Mouse (Mus musculus) adrenal gland, postnatal 4 days (tissue): ENCODE measurements around the gene Kmt2b. TPM values are rescaled to one million over a fixed set of nuclear protein-coding genes. Genes with fewer than 3 reads are reported as not detected.

Source experiments
- DNase-seq, 2 experiments: peaks; one replicate each; pipeline ENCODE4 v3.0.0; 2021 to 2022; ENCODE audit warnings: low spot score in 2 of 2, mixed read lengths in 2 of 2
- total RNA-seq, 2 experiments: library from RNA; stranded (reverse); gene quantifications; 2 replicates each; pipeline ENCODE4 v1.2.3; 2021

Kmt2b gene
- total RNA-seq, 2 experiments from 2014 or later: 71.4 to 84.4 TPM

DNA sequence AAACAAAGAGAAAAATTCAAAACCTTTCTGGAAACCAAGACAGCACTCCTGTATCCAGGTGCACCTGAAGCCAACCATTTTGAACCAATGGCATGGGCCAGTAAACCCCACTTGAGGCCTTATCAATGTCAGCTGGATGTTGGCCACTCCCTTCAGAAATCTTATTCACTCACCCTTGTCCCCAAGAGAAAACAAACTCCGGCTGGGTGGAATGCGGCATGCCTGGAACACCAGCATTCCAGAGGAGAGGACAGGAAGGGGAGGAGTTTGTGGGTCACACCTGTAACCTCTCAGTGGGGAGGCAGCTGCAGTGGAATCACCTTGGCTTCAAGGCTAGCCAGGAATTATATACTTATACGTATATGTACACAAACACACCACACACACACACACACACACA is 14.1 kb upstream of the Kmt2b start:
- DNase-seq: no peak

- DNase-seq: no peak
Measured at GRCm38 (mm10) chr7:30600651-30601050, 12.1 kb upstream of the Kmt2b start.

GRCm38 (mm10) chr7:30599933-30600353 is 11.4 kb upstream of the Kmt2b start:
- DNase-seq: peak; percentile 70 to 80

DNA sequence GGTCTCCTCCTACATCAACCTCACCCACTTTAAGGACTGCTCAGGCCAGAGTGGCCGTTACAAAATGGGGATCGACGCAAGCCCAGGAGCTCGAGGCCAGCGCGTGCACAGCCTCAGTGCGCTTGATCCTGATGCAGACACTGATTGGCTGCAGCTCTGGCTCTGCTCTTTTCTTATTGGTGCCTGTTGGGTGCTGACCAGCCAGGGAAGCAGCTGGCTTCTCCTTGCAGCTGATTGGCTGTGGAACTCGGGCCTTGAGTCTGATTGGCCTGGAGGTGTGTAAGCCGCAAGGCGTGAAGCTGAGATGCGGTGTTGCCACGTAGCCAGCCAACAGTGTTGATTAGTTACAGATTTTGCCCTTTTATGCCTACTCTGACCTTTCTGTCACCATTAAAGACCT is 10.3 kb upstream of the Kmt2b start, which contains the start of gene Zbtb32:
Gene Zbtb32 (minus strand): TSS at position 124 of the 400 bp plus-strand sequence.
- no peak for DNase-seq

DNA sequence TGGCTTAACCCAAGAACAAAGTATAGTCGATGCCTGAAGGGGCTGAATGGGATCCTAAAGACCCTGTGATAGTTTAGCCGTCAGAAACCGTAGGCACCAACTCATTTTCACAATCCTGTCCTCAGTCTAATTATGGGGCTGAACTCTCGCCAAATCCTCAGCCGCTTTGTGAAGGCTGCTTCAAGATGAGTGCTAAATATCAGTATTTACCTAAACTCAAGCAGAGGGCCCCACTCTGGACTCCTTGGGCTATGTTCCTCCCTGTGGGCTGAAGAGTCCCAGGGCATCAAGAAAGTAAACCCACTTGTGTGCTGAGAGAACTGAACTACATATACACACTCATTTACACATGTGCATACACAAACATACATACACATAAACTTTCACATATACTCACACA is 8.3 kb upstream of the Kmt2b start:
- DNase-seq: no peak

DNA sequence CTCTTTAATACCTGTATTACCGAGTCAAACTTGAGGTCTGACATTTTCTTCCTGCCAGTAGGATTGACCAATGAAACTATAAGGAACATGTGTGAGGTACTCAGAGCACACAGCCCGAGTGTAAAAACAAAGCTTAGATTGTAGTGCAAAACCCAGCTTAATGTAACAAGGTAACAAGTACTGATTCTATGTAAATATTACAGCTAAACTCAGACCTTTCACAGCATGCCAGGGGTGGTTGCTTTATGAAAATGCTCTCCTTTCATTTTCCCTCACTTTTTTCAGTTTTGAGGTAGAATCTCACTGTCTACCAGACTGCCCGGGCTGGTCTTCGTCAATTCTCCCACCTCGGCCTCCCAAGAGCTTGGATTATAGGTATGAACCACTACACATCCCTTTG is 7.6 kb upstream of the Kmt2b start:
- no peak for DNase-seq

DNA sequence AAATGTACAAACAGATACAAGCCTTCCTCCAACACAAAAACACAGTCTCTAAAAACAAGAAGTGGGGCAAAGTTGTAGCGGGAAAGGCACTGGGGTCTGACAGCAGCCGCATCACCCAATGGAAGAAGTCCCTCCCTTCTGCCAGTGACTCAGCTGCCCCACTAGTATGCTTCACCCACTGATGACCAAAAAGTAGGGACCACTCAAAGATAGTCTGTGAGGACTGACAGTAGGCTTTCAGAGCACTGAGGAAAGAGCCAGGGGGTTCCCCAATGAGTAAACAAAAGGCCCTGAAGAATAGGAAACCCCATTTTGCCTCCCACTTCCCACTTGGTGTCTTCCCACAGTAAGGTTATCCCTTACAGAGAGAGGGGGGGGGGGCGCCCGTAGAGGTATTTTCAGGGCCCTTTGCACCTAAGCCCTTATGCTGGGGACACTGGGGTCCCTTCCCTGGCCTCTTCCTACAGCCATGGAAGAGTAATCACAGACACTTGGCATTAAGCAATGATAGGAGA is 6.0 kb upstream of the Kmt2b start:
- no peak for DNase-seq

GRCm38 (mm10) chr7:30593579-30594509 is 5.3 kb upstream of the Kmt2b start:
- no peak for DNase-seq

DNA sequence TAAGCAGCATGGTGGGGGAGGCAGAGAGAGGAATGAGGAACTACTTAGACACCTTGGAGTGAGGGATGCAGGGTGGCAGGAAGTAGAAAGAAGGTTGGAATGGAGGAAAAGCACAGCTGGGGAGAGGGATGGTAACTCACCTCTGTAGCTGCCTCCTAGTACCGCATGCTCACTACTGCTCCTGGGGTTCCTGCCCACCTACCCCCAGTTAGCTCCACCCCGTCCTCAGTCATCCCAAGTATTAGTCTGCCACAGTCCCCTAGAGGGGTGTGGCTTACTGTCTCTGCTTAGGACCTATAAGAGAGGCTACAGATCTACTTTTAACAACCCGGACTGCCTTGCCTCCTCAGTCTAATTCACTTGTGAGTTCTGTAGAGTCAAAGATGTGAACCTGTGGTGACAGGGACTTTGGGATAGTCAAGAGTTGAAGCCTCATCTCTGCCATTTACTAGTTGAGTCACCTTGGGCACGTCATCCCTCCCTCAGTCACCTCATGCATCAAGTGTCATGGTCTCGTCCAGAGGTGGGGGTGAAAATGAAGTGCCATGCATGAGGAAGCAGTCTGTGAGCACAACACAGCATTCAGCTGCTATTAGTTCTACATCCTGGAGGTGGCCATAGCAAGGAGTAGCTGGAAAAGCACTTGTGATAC is 4.4 kb upstream of the Kmt2b start:
- DNase-seq: no peak

GRCm38 (mm10) chr7:30591605-30591951 is 3.1 kb upstream of the Kmt2b start:
- no peak for DNase-seq

DNA sequence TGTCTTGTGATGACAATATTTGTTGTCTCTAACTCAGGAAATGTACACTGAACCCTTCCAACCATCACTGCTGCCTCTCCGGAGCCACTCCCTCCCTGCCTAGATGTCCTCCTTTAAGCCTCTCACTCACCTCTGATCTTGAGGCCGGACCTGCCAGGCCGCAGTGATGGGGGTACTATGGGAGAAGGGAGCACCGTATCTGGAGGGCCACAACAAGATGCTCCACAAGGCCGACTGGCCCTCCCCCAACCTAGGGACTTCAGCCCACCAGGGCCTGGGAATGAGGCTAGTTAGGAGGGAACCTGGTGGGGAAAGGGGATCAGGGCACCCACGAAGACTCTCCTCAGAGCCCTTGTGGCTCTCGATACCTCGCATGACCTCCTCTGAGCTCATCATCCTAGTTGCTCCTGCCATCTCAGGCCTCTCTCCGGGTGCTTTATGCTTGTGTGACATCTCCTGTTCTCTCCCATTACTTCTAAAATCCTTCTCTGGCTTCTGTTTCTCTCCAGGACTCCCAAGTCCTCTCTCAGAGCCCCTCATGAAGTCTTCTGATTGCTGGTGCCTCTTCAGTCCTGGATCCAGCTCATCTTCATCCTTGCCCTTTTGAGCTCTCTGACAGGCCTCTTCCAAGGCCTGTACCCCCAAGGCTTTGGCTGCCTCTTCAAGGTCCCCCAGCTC is 2.5 kb upstream of the Kmt2b start:
- DNase-seq: no peak

GRCm38 (mm10) chr7:30589435-30590301 is 1.1 kb upstream of the Kmt2b start:
- peak; percentile 64 to 76 for DNase-seq

DNA sequence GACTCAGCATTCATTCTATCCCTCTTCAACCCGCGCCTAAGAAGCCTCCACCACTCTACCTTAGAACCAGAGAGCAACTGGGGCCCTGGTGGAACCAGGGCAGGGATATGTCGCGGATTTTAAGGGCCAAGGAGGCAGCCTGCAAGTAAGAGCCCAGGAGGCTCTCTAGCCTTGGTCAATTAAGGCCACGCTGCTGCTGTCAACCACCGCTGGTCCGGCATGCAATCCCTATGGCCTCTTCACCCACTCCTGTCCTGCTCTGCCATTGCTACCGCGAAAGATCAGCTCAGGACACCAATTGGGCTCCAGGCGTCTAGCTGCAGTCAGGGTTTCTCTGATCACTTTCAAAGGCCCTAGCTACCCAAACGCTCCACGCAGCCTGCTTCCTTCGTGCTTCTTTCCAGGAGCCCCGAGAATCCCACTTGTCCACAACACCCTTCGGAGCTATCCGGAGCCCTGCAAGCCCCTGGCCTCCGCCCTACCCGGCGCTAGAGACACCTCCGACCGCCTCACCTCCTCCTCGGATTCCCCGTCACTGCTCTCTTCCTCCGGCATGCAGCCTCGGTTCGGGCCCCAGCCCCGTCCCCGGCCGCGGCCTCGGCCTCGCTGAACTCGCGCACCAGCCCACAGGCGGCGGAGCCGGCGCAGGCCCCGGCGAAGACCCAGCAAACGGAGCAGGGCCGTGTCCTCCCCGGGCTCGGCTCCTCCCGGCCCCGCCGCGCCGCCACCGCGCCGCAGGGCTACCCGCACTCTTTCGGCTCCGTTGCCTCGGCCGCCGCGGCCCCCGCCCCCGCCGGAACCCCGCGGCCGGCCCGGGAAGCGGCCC is 471 bp downstream of the Kmt2b start:
- peak; percentile 33 to 43 for DNase-seq

DNA sequence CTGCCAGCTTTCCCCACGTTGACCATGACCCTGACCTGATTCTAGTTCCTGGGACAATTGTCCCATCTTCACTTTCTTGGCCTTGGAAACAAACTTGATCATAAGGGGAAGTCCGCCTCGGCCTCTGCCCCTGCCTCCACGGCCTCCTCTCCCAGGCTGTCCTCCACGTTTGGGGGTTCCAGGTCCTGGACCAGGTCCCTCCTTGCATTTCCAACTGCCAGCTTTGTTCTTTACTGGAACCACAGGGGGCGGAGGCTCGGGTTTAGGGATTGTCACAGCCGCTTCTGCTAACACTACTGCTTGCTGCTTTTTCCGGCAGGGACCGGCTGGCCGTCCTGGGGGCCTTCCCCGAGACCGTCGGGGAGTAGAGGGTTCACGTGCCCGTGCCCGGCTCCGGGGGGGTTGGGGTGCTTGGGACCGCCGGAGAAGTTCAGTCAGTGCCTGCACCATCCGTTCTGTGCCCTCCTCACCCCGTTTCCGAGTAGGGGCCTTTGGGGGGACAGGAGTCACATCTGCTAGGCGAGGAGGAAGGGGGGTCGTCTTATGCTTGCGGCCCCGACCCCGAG is 2.0 kb downstream of the Kmt2b start:
- no peak for DNase-seq

DNA sequence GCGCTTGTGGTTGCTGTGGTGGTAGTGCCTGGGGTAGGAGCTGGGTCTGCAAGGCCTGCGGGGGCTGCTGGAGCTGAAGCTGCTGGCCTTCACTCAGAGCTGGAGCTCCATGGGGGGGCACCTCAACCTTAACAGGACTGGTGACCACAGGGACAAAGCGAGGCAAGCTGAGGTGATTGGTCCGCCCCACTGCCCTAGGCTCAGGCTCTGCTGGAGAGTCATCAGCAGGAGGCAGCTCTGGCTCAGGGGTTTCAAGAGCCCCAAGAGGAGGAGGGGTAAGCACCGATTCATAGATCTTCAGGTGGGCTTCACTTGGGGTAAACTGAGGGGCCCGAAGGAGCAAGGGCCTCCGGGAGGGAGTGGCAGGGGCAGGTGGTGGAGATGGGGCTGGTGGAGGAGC is 3.4 kb downstream of the Kmt2b start:
- DNase-seq: no peak

DNA sequence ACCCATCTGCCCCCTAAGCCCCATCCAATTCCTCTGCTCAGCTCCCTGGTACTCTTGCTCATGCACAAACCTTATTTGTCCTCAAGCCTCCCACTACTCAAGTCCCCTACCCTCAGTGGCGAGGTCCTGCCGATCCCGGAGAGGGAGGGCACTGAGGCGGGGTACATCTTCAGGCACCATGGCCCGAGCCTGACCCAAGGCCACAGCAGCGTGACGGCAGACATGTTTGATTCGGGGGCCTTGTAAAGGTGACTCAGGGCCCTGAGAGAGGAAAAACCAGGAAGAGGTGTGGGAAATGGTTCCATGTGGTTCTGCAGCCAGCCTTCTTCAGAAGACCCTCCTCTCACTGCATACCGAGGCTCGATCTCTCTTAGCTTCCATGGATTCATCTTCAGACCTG is 4.2 kb downstream of the Kmt2b start:
- DNase-seq: no peak

DNA sequence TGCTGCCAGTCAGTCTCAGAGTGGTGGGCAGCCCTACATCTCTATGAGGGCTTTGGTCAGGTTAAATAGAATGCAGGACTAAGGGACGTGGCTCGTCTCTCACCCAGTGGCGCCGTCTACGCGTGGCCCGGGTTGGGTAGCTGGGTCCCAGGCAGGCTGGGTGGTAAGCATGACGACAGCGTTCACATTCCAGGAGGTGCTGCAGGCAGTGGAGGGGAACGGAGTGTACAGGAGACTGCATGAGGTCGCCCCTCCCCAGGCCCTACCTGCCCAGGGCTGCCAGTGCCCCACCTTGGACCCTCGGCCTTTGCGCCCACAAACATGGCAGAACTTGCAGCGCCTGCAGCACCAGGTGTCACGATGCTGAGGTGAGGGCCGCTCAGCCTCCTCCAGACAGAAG is 7.0 kb downstream of the Kmt2b start:
- DNase-seq: no peak

DNA sequence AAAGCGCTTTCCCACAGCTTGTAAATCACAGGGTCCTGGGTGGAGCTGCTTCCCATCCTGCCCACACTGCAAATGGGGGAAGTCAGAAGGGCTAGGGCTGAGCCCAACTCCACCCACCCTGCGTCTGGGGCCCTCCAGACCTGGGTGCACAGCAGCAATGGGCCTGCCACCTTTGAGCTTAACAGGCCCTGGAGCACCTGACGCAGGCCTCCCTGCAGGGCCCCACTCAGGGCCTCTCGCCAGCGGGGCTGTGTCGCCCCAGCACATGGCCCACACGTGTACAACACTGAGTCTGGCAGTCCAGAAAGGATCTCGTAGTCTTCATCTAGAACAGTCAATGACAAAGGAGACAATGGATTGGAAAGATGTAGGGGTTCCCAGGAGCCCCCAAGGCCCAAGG is 8.6 kb downstream of the Kmt2b start:
- no peak for DNase-seq

DNA sequence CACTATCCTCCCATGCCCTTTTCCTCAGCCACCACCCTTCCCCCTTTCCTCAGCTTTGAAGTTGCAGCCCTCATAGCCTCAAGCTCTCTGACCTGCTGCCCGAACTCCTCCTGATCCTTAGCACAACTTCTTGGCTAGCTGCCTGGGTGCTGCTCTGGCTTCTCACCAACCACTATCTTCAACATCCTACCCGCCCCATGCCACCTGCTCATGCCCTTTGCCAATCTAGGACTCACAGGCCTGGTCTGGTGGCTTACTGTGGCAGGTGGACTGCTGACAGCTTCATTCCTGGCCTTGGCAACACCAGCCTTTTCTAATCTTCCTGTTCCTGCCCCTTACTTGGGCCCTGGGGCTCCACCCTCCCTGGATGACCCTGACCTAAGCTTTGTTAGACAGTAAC is 15.6 kb downstream of the Kmt2b start:
- no peak for DNase-seq

DNA sequence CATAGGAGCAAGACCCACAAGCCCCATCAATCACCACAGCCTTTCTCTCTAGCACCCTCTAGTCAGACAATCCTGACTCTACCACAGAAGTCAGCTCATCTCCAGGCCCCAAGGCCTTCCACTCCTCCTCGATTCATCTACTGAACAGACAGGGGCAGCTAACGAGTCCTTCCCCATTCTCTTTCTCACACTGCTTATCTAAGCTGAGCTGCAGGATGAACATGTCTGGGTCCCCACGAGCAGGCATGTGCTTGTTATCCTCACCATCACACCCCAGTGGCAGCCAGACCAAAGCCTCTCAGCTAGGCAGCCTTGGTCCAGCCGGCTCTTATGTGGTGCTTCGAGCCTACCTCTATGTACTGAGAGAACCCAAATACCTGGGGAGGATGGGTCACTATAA is 16.1 kb downstream of the Kmt2b start:
- DNase-seq: no peak
